ENCODE assay signal across 8 mouse cellular contexts in the genomic region with DNA sequence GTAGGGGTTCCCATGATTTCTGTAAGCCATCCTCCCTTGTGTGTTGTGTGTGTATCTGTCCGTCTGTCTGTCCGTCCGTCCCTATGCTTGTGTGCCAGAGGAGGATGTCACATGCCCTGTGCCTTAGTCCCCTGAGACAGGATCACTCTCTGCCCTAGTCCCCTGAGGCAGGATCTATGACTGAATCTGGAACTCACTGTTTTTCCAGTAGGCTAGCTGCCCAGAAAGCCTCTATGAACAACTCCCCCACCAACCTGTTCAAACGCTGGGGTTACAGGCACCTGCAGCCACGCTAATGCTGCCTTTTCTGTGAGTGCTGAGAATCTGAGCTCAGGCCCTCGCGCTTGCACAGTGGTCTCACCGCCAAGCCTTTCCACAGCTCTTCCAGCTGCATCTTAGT.
A peak's percentile ranks its signal among the peaks of the same experiment; 100 is the strongest.
DNase-seq lines count a peak whose midpoint lies in the region; ATAC-seq and TF ChIP-seq lines count a peak whose summit lies in the region.
"Had no signal": no experiment of that assay in that cellular context is flagged by ENCODE, and none has a peak within 500 bp of the region (broad histone marks: within the 10 kb centered on the region; RNA-seq: fewer than 3 reads in every experiment).

No protein-coding gene starts in this region.

- no peak overlapping the region for H3K4me2 ChIP-seq in kidney, embryonic 16.5 days (replicated peaks; ENCODE audit: low read depth, low read length)
- no peak overlapping the region for H3K4me2 ChIP-seq in forebrain, embryonic 12.5 days
- H3K4me2 ChIP-seq in midbrain, embryonic 12.5 days (replicated peaks), result no peak overlapping the region

- no peak for TF ChIP-seq CTCF in cortical plate, adult 2 months (IDR thresholded peaks at IDR 0.05; ENCODE audit: extremely low read depth, insufficient read depth, low read length)

- no peak for TF ChIP-seq POLR2A in cortical plate, adult 2 months (IDR thresholded peaks at IDR 0.05; ENCODE audit: extremely low read depth, insufficient read depth, low read length)

- H3K36me3 ChIP-seq in kidney, embryonic 16.5 days (ENCODE audit: insufficient read depth, low read length), result no peaks in the 10 kb centered on the region
- no peaks in the 10 kb centered on the region for H3K36me3 ChIP-seq in forebrain, embryonic 12.5 days (replicated peaks)
- H3K36me3 ChIP-seq in midbrain, embryonic 12.5 days, result no peaks in the 10 kb centered on the region

- WGBS in kidney, embryonic 16.5 days, result 77% methylated on average over 8 of the region's 8 CpGs
- 59% methylated on average over 8 of the region's 8 CpGs for WGBS in forebrain, embryonic 12.5 days
- WGBS in midbrain, embryonic 12.5 days, result 57% methylated on average over 8 of the region's 8 CpGs

- H3K4me1 ChIP-seq in kidney, embryonic 16.5 days (ENCODE audit: insufficient read depth, low read length), result peaks cover 51% of the 10 kb centered on the region
- peaks cover 32% of the 10 kb centered on the region for H3K4me1 ChIP-seq in cortical plate, adult 2 months (ENCODE audit: control insufficient read depth, insufficient read depth, low read length)
- peaks cover 42% of the 10 kb centered on the region for H3K4me1 ChIP-seq in forebrain, embryonic 12.5 days
- peaks cover 25% of the 10 kb centered on the region for H3K4me1 ChIP-seq in midbrain, embryonic 12.5 days

- no peak for DNase-seq in kidney, adult 11 months
- DNase-seq in embryo, embryonic 11 days, result no peak

- no peak for ATAC-seq in kidney, embryonic 16.5 days (ENCODE audit: low FRiP score, low TSS enrichment)
- no peak for ATAC-seq in forebrain, embryonic 12.5 days (ENCODE audit: low FRiP score)
- no peak for ATAC-seq in midbrain, embryonic 12.5 days (ENCODE audit: low FRiP score, low read depth)
- no peak for ATAC-seq in megakaryocyte-erythroid progenitor cell, adult 5-6 weeks (replicated peaks; ENCODE audit: low FRiP score, low TSS enrichment, poor library complexity, severe bottlenecking)

- H3K27ac ChIP-seq in kidney, embryonic 16.5 days (ENCODE audit: low read length), result peak overlapping the region; percentile 81; the same call in 1 of the 2 replicates
- peak overlapping the region; percentile 17; the same call in 1 of the 2 replicates for H3K27ac ChIP-seq in cortical plate, adult 2 months (ENCODE audit: insufficient read depth, low read length)
- peak overlapping the region; percentile 57 for H3K27ac ChIP-seq in forebrain, embryonic 12.5 days
- peak overlapping the region; percentile 30; the same call in 1 of the 2 replicates for H3K27ac ChIP-seq in midbrain, embryonic 12.5 days (replicated peaks)

- H3K9me3 ChIP-seq in kidney, embryonic 16.5 days (ENCODE audit: low read length), result no peaks in the 10 kb centered on the region
- no peaks in the 10 kb centered on the region for H3K9me3 ChIP-seq in forebrain, embryonic 12.5 days
- 0 out of 2 replicates have a peak, but pooled peaks cover under 1% of the 10 kb centered on the region for H3K9me3 ChIP-seq in midbrain, embryonic 12.5 days

- H3K9ac ChIP-seq in kidney, embryonic 16.5 days (replicated peaks; ENCODE audit: low read length), result no peak overlapping the region
- no peak overlapping the region for H3K9ac ChIP-seq in forebrain, embryonic 12.5 days
- H3K9ac ChIP-seq in midbrain, embryonic 12.5 days (replicated peaks), result no peak overlapping the region

- no peak overlapping the region for H3K4me3 ChIP-seq in kidney, embryonic 16.5 days (ENCODE audit: low read length)
- no peak overlapping the region for H3K4me3 ChIP-seq in cortical plate, adult 2 months (ENCODE audit: insufficient read depth, low read length)
- no peak overlapping the region for H3K4me3 ChIP-seq in forebrain, embryonic 12.5 days (replicated peaks)
- H3K4me3 ChIP-seq in midbrain, embryonic 12.5 days, result no peak overlapping the region
- H3K4me3 ChIP-seq: myocyte had no signal

- no peaks in the 10 kb centered on the region for H3K27me3 ChIP-seq in kidney, embryonic 16.5 days (ENCODE audit: insufficient read depth, low read length)
- no peaks in the 10 kb centered on the region for H3K27me3 ChIP-seq in forebrain, embryonic 12.5 days
- no peaks in the 10 kb centered on the region for H3K27me3 ChIP-seq in midbrain, embryonic 12.5 days

Comparison
In these comparisons a context has a peak if more than half of its experiments do, and no peak if none do; other contexts are left out.
1. H3K27ac ChIP-seq: peak in every context shown above with its lines; median percentile 81 in kidney, embryonic 16.5 days; 57 in forebrain, embryonic 12.5 days; 30 in midbrain, embryonic 12.5 days; 17 in cortical plate, adult 2 months.